Mouse (Mus musculus): ENCODE results near the gene Dync2li1. TPM values are rescaled to one million over a fixed set of nuclear protein-coding genes. Genes with fewer than 3 reads are reported as not detected.

Dync2li1 gene
- total and polyA plus RNA-seq, 3 experiments: 2.7 to 3.5 (median 2.9) TPM

DNA sequence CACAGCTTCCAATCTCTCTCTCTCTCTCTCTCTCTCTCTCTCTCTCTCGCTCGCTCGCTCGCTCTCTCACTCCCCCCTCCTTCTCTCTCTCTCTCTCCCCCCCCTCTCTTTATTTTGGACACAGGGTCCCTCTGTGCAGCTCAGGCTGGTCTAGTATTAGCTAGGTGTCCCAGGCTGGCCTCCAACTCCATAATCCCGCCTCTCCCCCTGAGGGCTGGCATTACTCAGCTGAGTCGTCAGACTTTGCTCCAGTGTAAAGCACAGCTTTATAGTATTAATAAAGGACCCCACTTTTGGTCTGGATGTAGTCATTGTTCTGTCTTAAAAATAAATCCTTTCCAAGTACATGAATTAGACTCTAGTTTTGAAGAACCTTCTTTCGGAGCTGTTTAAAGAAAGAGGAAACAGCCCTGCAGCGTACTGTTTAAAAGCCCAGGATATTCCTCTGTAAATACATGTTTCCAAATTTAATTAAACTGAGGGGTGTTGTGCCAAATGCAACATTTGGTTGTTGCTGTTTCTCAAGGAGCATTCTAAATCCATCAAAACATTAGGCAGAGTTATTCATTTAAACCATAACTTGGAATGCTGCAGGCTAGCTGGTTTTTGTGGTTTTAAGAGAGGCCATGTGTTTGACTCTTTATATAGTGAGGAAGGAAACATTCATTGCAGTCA is 44.4 kb upstream of the Dync2li1 start:
- Histone ChIP-seq H3K4me3 (no peak overlapping the region), H3K4me1 (ENCODE audit: control insufficient read depth, insufficient read depth, low read length) (peaks cover 13% of the 10 kb centered on the region), H3K79me2 (replicated peaks; ENCODE audit: control insufficient read depth, insufficient read depth, low read length) (no peaks in the 10 kb centered on the region), H3K9ac (ENCODE audit: low read depth, low read length) (no peak overlapping the region), H3K27ac (no peak overlapping the region), H3K27me3 (ENCODE audit: control insufficient read depth, insufficient read depth, low read length) (no peaks in the 10 kb centered on the region), H3K36me3 (ENCODE audit: control insufficient read depth, insufficient read depth, low read length) (no peaks in the 10 kb centered on the region; the same call in 1 of the 2 replicates)
- WGBS: 59% methylated on average over 8 of the region's 8 CpGs
- no peak for TF ChIP-seq EP300 (IDR thresholded peaks at IDR 0.05; ENCODE audit: insufficient read depth, low read depth, low read length)
- TF ChIP-seq POLR2A (IDR thresholded peaks at IDR 0.05; ENCODE audit: insufficient read depth, low read depth, low read length): no peak
- TF ChIP-seq CTCF (IDR thresholded peaks at IDR 0.05): no peak
- intact Hi-C loops (cut with DNase I): no loop called here
- DNase-seq: no peak

- peak in 1 of 2 experiments; percentile 35 for DNase-seq
Observed at GRCm38 (mm10) chr17:84584107-84584506, 42.2 kb upstream of the Dync2li1 start.

DNA sequence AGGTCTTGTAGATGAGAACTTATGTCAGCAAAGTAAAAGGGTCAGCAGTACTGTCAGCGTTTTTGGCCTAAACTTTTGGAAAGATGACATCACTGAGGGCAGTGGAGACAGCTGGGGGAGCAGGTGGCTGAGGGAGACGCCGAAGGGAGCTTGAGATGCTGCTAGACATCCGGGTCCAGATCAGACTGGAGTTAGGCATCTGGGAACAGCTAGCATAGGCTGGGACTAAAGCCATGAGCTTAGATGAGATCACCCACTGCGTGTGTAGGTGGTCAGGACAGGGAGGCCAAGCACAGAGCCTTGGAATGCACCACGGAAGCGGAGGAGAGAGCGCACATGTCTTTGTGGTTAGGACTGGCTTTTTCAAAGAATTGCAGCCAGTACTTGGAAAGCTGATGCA is 41.2 kb upstream of the Dync2li1 start:
- Histone ChIP-seq H3K27ac (peak overlapping the region; percentile 48; the same call in 1 of the 2 replicates), H3K9ac (ENCODE audit: low read depth, low read length) (no peak overlapping the region), H3K27me3 (ENCODE audit: control insufficient read depth, insufficient read depth, low read length) (no peaks in the 10 kb centered on the region), H3K79me2 (replicated peaks; ENCODE audit: control insufficient read depth, insufficient read depth, low read length) (no peaks in the 10 kb centered on the region), H3K4me1 (ENCODE audit: control insufficient read depth, insufficient read depth, low read length) (peaks cover 7% of the 10 kb centered on the region), H3K36me3 (ENCODE audit: control insufficient read depth, insufficient read depth, low read length) (no peaks in the 10 kb centered on the region; the same call in 1 of the 2 replicates), H3K4me3 (no peak overlapping the region)
- peak; percentile 37 to 45 for DNase-seq
- TF ChIP-seq EP300 (IDR thresholded peaks at IDR 0.05; ENCODE audit: insufficient read depth, low read depth, low read length) (no peak), CTCF (IDR thresholded peaks at IDR 0.05) (no peak), POLR2A (IDR thresholded peaks at IDR 0.05; ENCODE audit: insufficient read depth, low read depth, low read length) (no peak)
- WGBS: 32% methylated on average over 8 of the region's 8 CpGs
- intact Hi-C loops (cut with DNase I): no loop called here

More at GRCm38 (mm10) chr17:84584107-84584506, 42.2 kb upstream of the Dync2li1 start:
- TF ChIP-seq POLR2A (IDR thresholded peaks at IDR 0.05; ENCODE audit: insufficient read depth, low read depth, low read length): peak; percentile 40; the same call in 1 of the 2 replicates
- TF ChIP-seq EP300 (IDR thresholded peaks at IDR 0.05; ENCODE audit: insufficient read depth, low read depth, low read length): peak; percentile 75
- TF ChIP-seq CTCF (IDR thresholded peaks at IDR 0.05): no peak
- Histone ChIP-seq H3K4me1 (ENCODE audit: control insufficient read depth, insufficient read depth, low read length) (peaks cover 12% of the 10 kb centered on the region), H3K9ac (ENCODE audit: low read depth, low read length) (no peak overlapping the region), H3K36me3 (ENCODE audit: control insufficient read depth, insufficient read depth, low read length) (no peaks in the 10 kb centered on the region; the same call in 1 of the 2 replicates), H3K4me3 (no peak overlapping the region), H3K27ac (peak overlapping the region; percentile 48; the same call in 1 of the 2 replicates), H3K27me3 (ENCODE audit: control insufficient read depth, insufficient read depth, low read length) (no peaks in the 10 kb centered on the region), H3K79me2 (replicated peaks; ENCODE audit: control insufficient read depth, insufficient read depth, low read length) (no peaks in the 10 kb centered on the region)
- intact Hi-C loops (cut with DNase I): no loop called here
- WGBS: 52% methylated on average over 9 of the region's 9 CpGs

GRCm38 (mm10) chr17:84590065-84590464 is 36.2 kb upstream of the Dync2li1 start:
- Histone ChIP-seq H3K4me3 (no peak overlapping the region), H3K27me3 (ENCODE audit: control insufficient read depth, insufficient read depth, low read length) (no peaks in the 10 kb centered on the region), H3K4me1 (ENCODE audit: control insufficient read depth, insufficient read depth, low read length) (peaks cover 3% of the 10 kb centered on the region), H3K36me3 (ENCODE audit: control insufficient read depth, insufficient read depth, low read length) (no peaks in the 10 kb centered on the region), H3K79me2 (replicated peaks; ENCODE audit: control insufficient read depth, insufficient read depth, low read length) (no peaks in the 10 kb centered on the region), H3K9ac (ENCODE audit: low read depth, low read length) (no peak overlapping the region), H3K27ac (no peak overlapping the region)
- no peak for DNase-seq
- 97% methylated on average over 7 of the region's 7 CpGs for WGBS
- intact Hi-C loops (cut with DNase I): no loop called here
- TF ChIP-seq POLR2A (IDR thresholded peaks at IDR 0.05; ENCODE audit: insufficient read depth, low read depth, low read length) (no peak), EP300 (IDR thresholded peaks at IDR 0.05; ENCODE audit: insufficient read depth, low read depth, low read length) (no peak), CTCF (IDR thresholded peaks at IDR 0.05) (no peak)

- 93% methylated on average over 16 of the region's 16 CpGs for WGBS
- Histone ChIP-seq H3K79me2 (replicated peaks; ENCODE audit: control insufficient read depth, insufficient read depth, low read length) (no peaks in the 10 kb centered on the region), H3K36me3 (ENCODE audit: control insufficient read depth, insufficient read depth, low read length) (no peaks in the 10 kb centered on the region), H3K27me3 (ENCODE audit: control insufficient read depth, insufficient read depth, low read length) (no peaks in the 10 kb centered on the region), H3K4me1 (ENCODE audit: control insufficient read depth, insufficient read depth, low read length) (no peaks in the 10 kb centered on the region), H3K4me3 (no peak overlapping the region), H3K9ac (ENCODE audit: low read depth, low read length) (no peak overlapping the region), H3K27ac (no peak overlapping the region)
- intact Hi-C loops (cut with DNase I): no loop called here
- TF ChIP-seq EP300 (IDR thresholded peaks at IDR 0.05; ENCODE audit: insufficient read depth, low read depth, low read length) (no peak), POLR2A (IDR thresholded peaks at IDR 0.05; ENCODE audit: insufficient read depth, low read depth, low read length) (no peak), CTCF (IDR thresholded peaks at IDR 0.05) (no peak)
- no peak for DNase-seq
Observed at GRCm38 (mm10) chr17:84591431-84592150, 34.7 kb upstream of the Dync2li1 start.

DNA sequence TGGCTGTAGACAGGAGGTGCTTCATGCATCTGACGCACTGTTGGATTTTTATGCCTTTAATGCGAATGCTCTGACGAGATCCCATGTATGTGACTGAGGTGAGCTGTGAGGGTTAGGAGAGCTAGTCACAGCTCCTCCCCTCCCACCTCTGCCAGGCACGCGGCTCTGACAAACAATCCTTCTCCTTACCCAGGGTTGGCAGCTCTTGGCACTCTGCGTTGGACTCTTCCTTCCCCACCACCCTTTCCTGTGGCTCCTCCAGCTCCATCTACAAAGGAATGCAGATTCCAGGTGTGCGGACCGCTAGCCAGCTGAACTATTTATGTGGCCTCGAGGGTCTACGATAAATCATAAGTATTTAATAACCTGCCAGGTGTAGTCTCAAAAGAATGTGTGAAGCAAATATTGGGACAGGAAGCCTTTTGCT is 30.3 kb upstream of the Dync2li1 start:
- Histone ChIP-seq H3K27ac (no peak overlapping the region), H3K4me3 (no peak overlapping the region), H3K4me1 (ENCODE audit: control insufficient read depth, insufficient read depth, low read length) (no peaks in the 10 kb centered on the region), H3K9ac (ENCODE audit: low read depth, low read length) (no peak overlapping the region), H3K79me2 (replicated peaks; ENCODE audit: control insufficient read depth, insufficient read depth, low read length) (no peaks in the 10 kb centered on the region), H3K36me3 (ENCODE audit: control insufficient read depth, insufficient read depth, low read length) (no peaks in the 10 kb centered on the region), H3K27me3 (ENCODE audit: control insufficient read depth, insufficient read depth, low read length) (no peaks in the 10 kb centered on the region)
- no peak for DNase-seq
- TF ChIP-seq POLR2A (IDR thresholded peaks at IDR 0.05; ENCODE audit: insufficient read depth, low read depth, low read length) (no peak), EP300 (IDR thresholded peaks at IDR 0.05; ENCODE audit: insufficient read depth, low read depth, low read length) (no peak), CTCF (IDR thresholded peaks at IDR 0.05) (no peak)
- 44% methylated on average over 10 of the region's 10 CpGs for WGBS
- intact Hi-C loops (cut with DNase I): no loop called here

Data from heart, adult 2 months (tissue).